Mouse (Mus musculus) olfactory bulb, adult 2 months (tissue): ENCODE measurements around the gene Sltm.

Experiments used
- CTCF ChIP-seq: fragments of 200-500 bp; IDR thresholded peaks from 2 replicates; pipeline ENCODE4 v1.5.1; 2012; ENCODE audit warnings: low read depth, mild to moderate bottlenecking, low read length, moderate library complexity; ENCODE audit not compliant: insufficient read depth
- POLR2A ChIP-seq: fragments of 200-500 bp; IDR thresholded peaks from 2 replicates; pipeline ENCODE4 v1.6.1; 2012; ENCODE audit warnings: mild to moderate bottlenecking, low read depth, low read length, moderate library complexity; ENCODE audit not compliant: insufficient read depth

DNA sequence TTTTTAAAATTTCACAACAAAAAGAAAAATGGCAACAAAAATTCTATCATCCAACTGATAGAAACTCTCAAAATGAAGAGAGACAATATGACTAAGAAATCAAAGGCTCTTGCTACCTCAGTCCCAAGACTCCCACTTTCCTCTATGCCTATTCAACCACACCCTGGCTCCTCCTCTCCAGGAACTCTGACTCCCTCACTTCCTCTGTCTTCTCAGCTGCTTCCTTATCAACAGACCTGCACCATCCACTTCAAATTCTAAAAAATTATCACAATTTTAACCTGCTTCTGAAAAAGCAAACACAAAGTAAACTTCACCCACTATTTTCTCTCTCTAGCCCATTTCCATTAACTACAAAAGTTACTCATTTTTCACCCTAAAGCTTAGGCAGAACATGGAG lies 45.6 kb upstream of the Sltm start:
- TF ChIP-seq CTCF (no peak), POLR2A (no peak)
